Mouse (Mus musculus) spleen, embryonic (tissue): Measurements from ENCODE around the gene Scd1.

Experiments
- CTCF ChIA-PET: fragments of 350-600 bp; sonication (Branson Sonifier 250); formaldehyde crosslinking; loops from one replicate; lab custom pipeline; 2022; lab: Charles Lee

The Scd1 gene

GRCm38 (mm10) chr19:44400484-44401197, 7.0 kb downstream of the Scd1 start:
- CTCF ChIA-PET, result interaction anchor here (1.1 kb wide), 1 partner anchor 20 kb away, joined by 4 read pairs; no protein-coding TSS in a partner anchor

- CTCF ChIA-PET, result no interaction called here
Observed at GRCm38 (mm10) chr19:44400076-44400475, 7.6 kb downstream of the Scd1 start.

GRCm38 (mm10) chr19:44396742-44397141, 10.9 kb downstream of the Scd1 start:
- CTCF ChIA-PET, result no interaction called here

- CTCF ChIA-PET, result interaction anchor here (0.7 kb wide), 1 partner anchor 16 kb away, joined by 3 read pairs; no protein-coding TSS in a partner anchor
Observed at GRCm38 (mm10) chr19:44394972-44395371, 12.7 kb downstream of the Scd1 start.

DNA sequence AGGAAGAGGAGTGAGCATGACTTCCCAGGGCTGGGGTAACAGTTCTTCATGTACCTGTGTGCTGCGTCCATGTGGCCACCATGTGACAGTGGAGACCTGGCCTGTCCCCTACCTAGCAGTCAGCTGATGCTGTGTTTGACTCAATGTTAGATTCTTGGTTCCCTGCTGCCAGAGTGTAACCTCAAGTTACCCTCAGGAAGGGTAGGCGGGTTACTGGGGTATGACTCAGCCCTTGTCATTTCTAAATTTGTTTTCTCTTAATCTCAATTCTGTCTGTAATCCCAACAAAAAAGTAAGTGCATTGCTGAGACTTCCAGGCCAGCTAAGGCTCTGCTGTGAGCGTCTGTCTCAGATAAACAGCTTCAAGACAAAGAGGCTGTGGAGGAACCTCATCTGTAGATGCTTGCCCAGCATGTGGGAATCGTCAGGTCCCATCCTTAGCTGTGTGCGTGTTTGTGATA, 13.7 kb downstream of the Scd1 start:
- CTCF ChIA-PET, result no interaction called here

- CTCF ChIA-PET, result no interaction called here
Observed at GRCm38 (mm10) chr19:44392339-44393009, 15.2 kb downstream of the Scd1 start.

DNA sequence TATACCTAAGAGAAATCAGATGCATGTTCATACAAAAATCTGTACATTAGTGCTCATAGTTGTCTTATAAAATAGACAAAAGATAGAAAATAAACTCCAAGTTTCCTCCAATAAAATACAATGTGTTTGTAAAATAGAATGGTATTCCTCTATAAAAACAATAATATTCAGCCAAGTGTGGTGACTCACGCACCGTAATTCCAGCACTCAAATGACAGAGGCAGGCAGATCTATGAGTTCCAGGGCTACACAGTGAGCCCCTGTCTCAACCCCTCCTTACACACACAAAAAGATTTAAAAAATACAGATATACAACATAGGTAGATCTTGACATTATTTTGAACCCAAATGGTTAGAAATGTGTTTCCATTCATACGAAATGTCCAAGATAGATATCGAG, 15.8 kb downstream of the Scd1 start:
- CTCF ChIA-PET, result no interaction called here

DNA sequence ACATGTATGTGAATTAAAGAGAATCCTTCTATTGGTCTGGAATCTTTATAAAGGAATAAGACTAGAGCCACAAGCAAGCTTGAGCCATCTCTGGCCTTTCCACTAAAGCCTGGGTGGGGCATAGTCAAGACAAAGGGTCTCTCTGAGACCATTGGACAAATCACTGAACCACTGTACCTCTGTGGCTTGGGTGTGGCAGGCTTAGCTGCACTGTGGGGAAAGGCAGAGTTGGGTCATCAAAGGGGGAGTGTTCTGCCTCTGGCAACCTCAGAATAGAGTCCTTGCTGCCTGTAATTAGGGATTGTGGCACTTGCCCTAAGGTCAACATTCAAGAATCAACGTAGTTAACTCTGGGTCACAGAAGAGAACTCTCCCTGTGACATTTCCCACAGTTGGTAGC, 18.2 kb downstream of the Scd1 start:
- CTCF ChIA-PET, result interaction anchor here (0.9 to 1.3 kb wide), 3 partner anchors 9 to 19 kb away, joined by 3 to 7 read pairs (median 3); partner anchors contain the start of gene Scd1

DNA sequence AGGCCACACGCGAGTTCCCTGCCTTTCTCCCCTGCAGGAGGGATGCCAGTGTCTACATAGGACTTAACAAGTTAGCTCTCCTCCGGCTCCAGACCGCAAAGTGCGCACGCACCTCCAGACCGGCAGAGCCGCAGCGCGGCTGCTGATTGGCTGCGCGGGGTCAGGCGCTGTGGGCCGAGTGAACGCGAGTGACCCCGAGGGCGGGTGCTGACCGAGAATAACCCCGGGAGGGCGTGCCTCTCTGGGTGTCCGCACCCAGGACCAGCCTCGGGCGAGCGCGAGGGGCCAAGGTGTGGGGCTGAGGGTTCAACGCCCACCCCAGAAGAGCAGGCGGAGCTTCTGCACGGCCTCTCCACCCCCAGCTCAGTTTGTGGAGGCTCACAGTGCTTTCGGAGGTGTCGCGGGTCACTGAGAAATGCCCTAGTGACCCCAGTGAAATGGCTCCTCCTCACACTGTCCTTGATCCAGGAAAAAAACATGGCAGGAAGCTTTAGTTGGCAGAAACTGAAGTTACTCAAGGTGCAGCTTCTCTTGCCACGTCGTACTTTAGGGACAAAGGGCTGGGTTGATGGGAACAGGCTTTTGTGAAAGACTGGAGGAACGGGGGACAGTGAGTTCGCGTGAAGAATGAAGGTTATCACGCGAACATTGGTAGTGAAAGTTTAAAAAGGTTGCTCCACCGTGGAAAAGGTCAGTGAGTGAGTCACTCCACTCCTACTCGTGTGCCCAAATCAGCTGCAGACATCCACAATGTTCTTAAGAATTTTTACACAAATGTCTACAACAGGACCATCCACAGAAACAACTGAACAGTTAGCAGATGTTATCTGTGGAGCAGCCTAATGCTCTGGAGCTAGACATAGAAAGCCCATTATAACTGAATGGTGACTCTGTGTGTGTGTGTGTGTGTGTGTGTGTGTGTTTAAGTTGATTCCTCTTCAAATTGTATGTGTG, 18.9 kb downstream of the Scd1 start:
- CTCF ChIA-PET, result interaction anchor here (0.7 to 1.3 kb wide), 4 partner anchors 9 to 19 kb away, joined by 3 to 7 read pairs (median 3); partner anchors contain the start of gene Scd1

- CTCF ChIA-PET, result interaction anchor here (0.7 kb wide), 1 partner anchor 14 kb away, joined by 3 read pairs; no protein-coding TSS in a partner anchor
Observed at GRCm38 (mm10) chr19:44387746-44388474, 19.8 kb downstream of the Scd1 start.

DNA sequence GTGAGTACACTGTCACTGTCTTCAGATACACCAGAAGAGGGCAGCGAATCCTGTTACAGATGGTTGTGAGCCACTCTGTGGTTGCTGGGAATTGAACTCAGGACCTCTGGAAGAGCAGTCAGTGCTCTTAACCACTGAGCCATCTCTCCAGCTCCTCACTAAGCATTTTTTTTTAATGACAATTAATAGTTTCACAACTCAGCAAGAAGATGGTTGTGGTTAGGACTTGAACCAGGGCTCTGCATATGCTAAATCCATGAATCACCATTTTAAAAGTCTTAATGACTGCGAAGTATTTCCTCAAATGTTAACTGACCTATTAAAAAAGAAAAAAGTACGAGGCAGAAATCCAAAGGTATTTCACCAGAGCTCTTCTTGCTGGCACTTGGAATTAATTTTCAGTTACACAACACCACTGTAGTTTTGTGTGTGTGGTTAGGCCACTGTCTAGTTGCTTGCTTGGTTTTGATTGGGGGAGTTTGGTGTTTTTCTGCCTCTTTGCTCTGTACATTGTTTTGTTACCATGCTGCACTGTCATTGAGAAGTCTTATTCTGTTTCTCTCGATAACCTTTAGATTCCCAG, 20.5 kb downstream of the Scd1 start:
- CTCF ChIA-PET, result interaction anchor here (0.9 kb wide), 1 partner anchor 18 kb away, joined by 3 read pairs; no protein-coding TSS in a partner anchor

DNA sequence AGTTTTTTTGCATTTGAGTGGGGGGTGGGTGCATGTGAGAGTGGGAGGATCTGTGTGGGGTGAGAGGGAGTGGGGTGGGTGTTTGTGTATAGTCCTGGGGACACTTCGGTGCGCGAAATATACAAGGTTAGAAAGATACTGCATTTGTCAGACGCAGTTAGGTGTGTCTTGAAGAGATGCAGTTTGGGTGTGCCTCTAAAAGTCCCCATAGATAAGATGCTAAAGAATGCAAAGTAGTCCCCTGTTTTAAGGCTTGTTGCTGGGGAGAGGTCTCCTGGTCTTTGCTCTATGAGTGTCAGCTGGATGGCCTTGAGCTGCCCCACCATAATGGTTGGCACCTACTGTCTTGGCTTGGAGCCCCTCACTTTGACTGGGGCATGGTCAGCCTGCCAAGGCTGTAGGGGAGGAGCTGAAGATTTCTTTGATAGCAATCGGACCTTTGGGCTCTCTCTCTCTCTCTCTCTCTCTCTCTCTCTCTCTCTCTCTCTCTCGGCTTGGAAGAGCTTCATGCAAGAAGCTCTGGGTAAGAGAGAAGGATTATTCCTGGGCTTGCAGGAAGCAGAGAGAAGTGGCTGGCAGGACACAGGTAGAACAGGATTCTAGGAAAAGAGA, 21.7 kb downstream of the Scd1 start:
- CTCF ChIA-PET, result interaction anchor here (0.6 to 0.9 kb wide), 2 partner anchors 19 to 41 kb away, joined by 3 to 4 read pairs; no protein-coding TSS in a partner anchor

DNA sequence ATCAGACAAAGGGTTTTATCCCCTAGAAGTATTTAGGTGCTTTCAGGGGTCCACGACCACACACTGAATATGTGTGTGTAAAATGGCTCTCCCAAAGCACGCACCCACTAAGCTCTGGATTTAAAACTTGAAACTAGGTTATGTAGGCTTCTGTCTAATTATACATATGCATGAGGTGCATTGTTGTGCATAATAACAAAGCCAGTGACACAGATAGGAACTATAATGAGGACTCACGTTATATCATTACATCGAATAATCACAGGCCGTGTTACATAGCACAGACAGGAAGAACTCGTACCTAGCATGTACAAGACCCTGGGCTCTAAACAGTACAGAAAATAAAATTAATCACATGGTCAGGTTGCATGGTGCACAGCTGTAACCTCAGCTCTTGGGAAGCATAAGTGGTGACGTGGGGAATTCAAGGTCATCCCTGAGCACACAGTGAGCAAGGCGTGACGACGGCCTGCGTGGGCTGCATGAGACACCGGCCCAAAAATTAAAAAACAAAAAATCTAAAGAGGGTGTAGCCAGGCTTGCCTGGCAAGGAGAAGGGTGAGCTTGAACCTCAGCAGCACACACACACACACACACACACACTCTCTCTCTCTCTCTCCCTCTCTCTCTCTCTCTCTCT, 24.9 kb downstream of the Scd1 start:
- CTCF ChIA-PET, result interaction anchor here (0.5 to 0.6 kb wide), 2 partner anchors 27 to 70 kb away, joined by 3 to 6 read pairs; no protein-coding TSS in a partner anchor

DNA sequence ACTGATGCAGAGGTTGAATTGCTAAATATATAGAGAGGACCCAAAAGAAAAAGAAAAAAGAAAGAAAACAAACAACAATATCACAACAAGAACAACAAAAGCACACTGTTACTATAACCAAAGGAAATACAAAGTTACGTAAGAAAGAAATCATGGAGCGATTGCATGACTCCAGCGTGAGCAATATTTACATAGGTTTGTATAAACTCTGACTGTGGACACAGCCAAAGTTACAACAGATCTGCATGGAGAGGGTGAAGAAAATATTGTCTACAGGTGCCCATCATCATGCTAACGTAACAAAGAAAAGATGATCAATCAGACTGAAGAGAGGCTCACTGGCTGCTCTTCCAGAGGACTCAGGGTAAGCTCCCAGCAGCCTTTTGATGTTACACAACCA, 27.6 kb downstream of the Scd1 start:
- CTCF ChIA-PET, result interaction anchor here (0.6 to 0.7 kb wide), 2 partner anchors 11 to 164 kb away, joined by 7 to 15 read pairs; no protein-coding TSS in a partner anchor

GRCm38 (mm10) chr19:44379090-44379489, 28.6 kb downstream of the Scd1 start:
- CTCF ChIA-PET, result interaction anchor here (0.5 kb wide), 1 partner anchor 14 kb away, joined by 3 read pairs; no protein-coding TSS in a partner anchor

DNA sequence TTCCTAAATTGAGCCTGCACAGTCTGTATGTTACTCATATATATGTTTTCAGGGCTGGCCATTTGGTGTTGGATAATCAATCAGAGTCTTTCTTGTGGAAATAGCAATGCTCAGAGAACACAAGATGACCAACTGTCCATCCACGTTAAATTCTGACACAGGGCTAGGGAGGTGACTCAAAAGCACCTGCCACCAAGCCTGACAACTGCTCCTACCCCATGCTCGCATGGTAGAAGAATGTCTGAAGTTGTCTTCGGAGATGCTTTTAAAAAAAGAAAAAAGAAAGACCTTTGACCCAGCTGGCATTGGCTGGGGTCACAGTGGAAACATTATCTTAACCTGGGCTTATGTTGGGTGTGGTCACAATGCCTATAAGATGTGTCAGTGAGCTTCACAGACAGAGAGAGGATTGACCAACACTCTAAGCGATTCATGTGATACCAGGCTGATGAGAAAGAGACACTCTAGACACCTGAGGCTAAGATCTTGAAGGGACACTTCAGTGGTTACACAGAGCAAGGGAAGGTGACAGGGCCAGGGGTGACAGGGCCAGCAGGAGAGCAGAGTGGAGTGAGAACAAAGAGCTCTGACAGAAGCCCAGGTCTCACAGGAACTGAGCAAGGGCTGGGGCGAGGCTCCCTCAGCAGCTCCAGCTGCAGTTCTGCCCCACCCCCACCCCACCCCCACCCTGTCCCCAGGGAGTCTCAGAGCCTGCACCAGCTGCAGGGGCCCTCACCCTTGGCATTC, 29.9 kb downstream of the Scd1 start:
- CTCF ChIA-PET, result interaction anchor here (0.7 kb wide), 1 partner anchor 30 kb away, joined by 3 read pairs; the partner anchor contains the start of gene Scd1

- CTCF ChIA-PET, result interaction anchor here (1.5 kb wide), 1 partner anchor 13 kb away, joined by 8 read pairs; no protein-coding TSS in a partner anchor
Observed at GRCm38 (mm10) chr19:44376511-44376951, 31.1 kb downstream of the Scd1 start.

DNA sequence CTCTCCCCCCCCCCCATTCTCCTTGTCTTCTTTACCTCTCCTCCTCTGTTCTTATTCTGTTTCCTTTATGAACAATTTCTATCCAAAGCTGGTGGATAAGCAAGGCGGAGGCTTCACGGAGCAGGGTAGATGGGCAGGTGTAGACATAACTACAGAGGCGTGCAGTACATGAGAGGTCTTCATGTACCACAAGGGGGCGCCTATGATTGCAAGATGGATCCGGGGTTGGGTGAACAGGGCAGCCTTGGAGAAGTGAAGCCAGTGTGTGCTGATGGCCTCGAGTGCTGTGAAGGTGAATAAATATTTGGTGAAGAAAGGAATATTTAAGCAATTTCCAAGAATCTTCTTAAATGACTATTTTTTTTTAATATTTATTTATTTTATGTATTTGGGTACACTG, 34.7 kb downstream of the Scd1 start:
- CTCF ChIA-PET, result interaction anchor here (1.4 to 1.5 kb wide), 2 partner anchors 42 to 46 kb away, joined by 3 to 6 read pairs; no protein-coding TSS in a partner anchor
